Mouse (Mus musculus) olfactory bulb, adult 2 months (tissue): ENCODE results near the gene Tbc1d9. TPM values are rescaled to one million over a fixed set of nuclear protein-coding genes. Genes with fewer than 3 reads are reported as not detected.

Experiments used
- H3K27ac ChIP-seq: fragments of 200-500 bp; 2 replicates; pipeline ENCODE4 v1.5.1; 2012; ENCODE audit warnings: low read depth, low read length; ENCODE audit not compliant: insufficient read depth
- H3K4me1 ChIP-seq: fragments of 200-500 bp; 2 replicates; pipeline ENCODE4 v1.6.1; 2012; ENCODE audit warnings: low read length; ENCODE audit not compliant: control insufficient read depth, insufficient read depth
- H3K4me3 ChIP-seq: fragments of 200-500 bp; 2 replicates; pipeline ENCODE4 v1.5.1; 2012; ENCODE audit warnings: mild to moderate bottlenecking, low read depth, low read length, moderate library complexity; ENCODE audit not compliant: insufficient read depth
- CTCF ChIP-seq: fragments of 200-500 bp; IDR thresholded peaks from 2 replicates; pipeline ENCODE4 v1.5.1; 2012; ENCODE audit warnings: low read depth, mild to moderate bottlenecking, low read length, moderate library complexity; ENCODE audit not compliant: insufficient read depth
- POLR2A ChIP-seq: fragments of 200-500 bp; IDR thresholded peaks from 2 replicates; pipeline ENCODE4 v1.6.1; 2012; ENCODE audit warnings: mild to moderate bottlenecking, low read depth, low read length, moderate library complexity; ENCODE audit not compliant: insufficient read depth
- WGBS: fragments of 180-500 bp; shearing (Covaris S2); methylation state at CpG from one replicate; pipeline ENCODE4 v1.1.7; 2018; 5-methylcytosine and 5-hydroxymethylcytosine counted together
- polyA plus RNA-seq: library from polyadenylated mRNA; stranded (reverse); fragments of >200 nt; gene quantifications from 2 replicates; pipeline ENCODE4 v1.2.4, GENCODE M21; 2012; ENCODE audit warnings: low replicate concordance; ENCODE audit not compliant: missing spikeins, insufficient read depth, insufficient read length

The Tbc1d9 gene
- polyA plus RNA-seq, 1 experiment: 56.9 TPM

DNA sequence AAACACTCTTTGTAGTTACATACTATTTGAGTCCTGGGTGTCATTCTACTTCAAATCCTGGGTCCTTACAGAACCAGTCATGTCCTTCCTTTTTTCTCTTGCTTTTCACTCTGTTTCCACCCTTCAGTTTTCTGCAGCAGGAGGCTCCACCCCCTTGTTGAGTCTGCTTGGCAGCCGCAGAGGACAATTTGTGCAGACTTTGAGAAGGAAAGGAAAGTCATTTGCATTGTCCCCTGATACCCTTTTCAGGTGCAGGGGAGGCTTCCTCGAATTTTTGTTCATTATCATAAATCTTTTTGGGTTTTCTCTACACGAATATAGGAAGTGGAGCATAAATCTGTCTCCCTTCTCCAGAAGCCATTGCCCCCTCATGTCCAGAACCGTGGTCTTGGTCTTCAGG is 12.7 kb upstream of the Tbc1d9 start:
- TF ChIP-seq CTCF: no peak
- 62% methylated on average over 4 of the region's 4 CpGs for WGBS
- Histone ChIP-seq H3K4me3 (no peak overlapping the region), H3K27ac (no peak overlapping the region), H3K4me1 (peaks cover 3% of the 10 kb centered on the region; the same call in 1 of the 2 replicates)

DNA sequence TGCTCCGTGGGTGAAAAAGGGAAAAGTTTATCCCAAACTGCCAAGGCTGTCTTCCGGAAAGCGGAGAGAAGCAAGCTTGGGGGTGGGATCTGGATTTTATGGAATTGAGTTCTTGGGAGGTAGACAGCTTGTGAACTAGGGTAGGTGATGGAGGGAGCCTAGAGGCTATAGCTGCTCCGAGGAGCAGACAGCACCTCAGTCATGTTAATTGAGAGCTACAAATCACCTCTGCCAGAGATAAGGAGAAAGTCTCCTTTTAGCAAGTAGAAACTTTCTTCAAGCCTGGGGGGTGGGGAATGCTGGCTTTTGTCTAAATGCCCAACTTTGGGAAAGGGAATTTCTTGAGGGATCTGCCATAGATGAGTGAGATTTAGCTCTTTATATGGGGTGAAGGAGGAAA is 10.0 kb upstream of the Tbc1d9 start:
- no peak overlapping the region for H3K4me3 ChIP-seq
- TF ChIP-seq POLR2A: no peak
- no peak for TF ChIP-seq CTCF
- WGBS: 31% methylated on average over 4 of the region's 4 CpGs
- H3K27ac ChIP-seq: no peak overlapping the region
- H3K4me1 ChIP-seq: peaks cover 3% of the 10 kb centered on the region; the same call in 1 of the 2 replicates

DNA sequence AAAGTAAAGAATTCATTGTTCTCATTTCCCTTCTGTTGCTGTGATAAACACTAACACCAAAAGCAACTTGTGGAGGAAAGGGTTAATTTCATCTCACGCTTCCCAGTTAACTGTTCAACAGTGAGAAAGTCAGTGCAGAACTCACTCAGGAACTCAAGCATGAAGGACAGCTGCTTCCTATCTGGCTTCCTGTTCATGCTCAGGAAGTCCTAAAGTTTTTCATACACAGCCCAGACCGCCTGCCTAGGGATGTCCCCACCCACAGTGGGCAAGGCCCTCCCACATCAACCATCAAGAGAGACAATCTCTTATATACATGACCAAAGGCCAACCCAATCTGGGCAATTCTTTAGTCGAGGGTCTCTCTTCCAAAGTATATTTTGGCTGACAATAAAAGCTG is 6.2 kb upstream of the Tbc1d9 start:
- Histone ChIP-seq H3K27ac (no peak overlapping the region), H3K4me1 (peaks cover 3% of the 10 kb centered on the region; the same call in 1 of the 2 replicates), H3K4me3 (no peak overlapping the region)
- WGBS: 80% methylated on average over 3 of the region's 3 CpGs
- TF ChIP-seq CTCF (no peak), POLR2A (no peak)

GRCm38 (mm10) chr8:83159615-83160014 is 5.5 kb upstream of the Tbc1d9 start:
- TF ChIP-seq CTCF (no peak), POLR2A (no peak)
- Histone ChIP-seq H3K4me1 (peaks cover 3% of the 10 kb centered on the region; the same call in 1 of the 2 replicates), H3K27ac (no peak overlapping the region), H3K4me3 (no peak overlapping the region)
- 65% methylated on average over 1 of the region's 1 CpGs for WGBS

DNA sequence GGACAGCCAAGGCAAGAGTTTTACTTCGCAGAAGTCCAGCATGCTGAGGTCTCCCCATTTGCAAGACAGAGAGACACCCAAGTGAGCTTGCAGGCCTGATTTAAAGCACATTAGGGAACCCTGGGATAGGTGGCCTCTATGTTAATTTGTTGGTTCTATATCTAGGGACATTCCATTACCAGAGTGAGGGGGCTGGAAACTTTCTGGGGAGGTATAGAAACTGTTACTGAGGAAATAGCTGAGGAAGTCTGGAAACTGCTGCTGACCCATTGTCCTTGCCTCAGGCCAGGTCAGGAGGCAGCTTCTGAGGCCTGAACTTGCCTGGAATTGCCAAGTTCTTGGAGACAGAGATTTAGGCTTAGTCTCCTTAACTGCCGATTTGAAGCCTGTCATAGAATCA is 4.5 kb upstream of the Tbc1d9 start:
- TF ChIP-seq POLR2A: no peak
- no peak for TF ChIP-seq CTCF
- WGBS: 88% methylated on average over 2 of the region's 2 CpGs
- H3K4me3 ChIP-seq: no peak overlapping the region

GRCm38 (mm10) chr8:83165931-83166867 is 1.0 kb downstream of the Tbc1d9 start, which contains the start of gene Gm10645:
Gene Gm10645, minus strand, starts transcription at chr8:83166170.
- 2% methylated on average over 54 of the region's 54 CpGs for WGBS
- H3K4me1 ChIP-seq: peaks cover 2% of the 10 kb centered on the region; the same call in 1 of the 2 replicates
- peak within 1 kb of the TSS; percentile 86 for H3K27ac ChIP-seq
- peak within 1 kb of the TSS; percentile 84 for H3K4me3 ChIP-seq
- no peak for TF ChIP-seq CTCF
- no peak for TF ChIP-seq POLR2A

More for the DNA sequence above, 4.5 kb upstream of the Tbc1d9 start:
- Histone ChIP-seq H3K4me1 (peaks cover 2% of the 10 kb centered on the region; the same call in 1 of the 2 replicates), H3K27ac (no peak overlapping the region)

- Histone ChIP-seq H3K4me3 (peak overlapping the region; percentile 37), H3K4me1 (peaks cover 2% of the 10 kb centered on the region; the same call in 1 of the 2 replicates), H3K27ac (no peak overlapping the region)
- WGBS: 20% methylated on average over 3 of the region's 3 CpGs
- TF ChIP-seq CTCF (no peak), POLR2A (no peak)
These were observed 2.8 kb downstream of the Tbc1d9 start for GRCm38 (mm10) chr8:83167932-83168331.

DNA sequence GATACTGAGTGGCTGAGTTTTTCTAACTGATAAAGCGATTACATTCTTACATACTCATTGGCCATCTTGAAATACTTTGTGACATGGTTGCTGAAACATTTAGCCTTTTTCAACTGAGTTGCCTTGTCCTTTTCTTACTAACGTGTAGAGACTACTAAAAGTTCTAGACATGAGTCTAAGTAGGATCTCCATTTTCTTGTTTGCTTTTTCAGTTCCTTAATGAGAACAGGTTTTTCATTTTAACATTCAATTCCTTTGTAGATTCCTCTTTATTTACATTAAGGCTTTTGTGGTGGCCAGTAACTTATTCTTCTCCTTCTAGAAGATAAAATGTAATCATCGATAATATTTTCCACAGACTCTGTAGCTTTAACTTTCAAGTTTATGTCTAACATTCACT is 4.0 kb downstream of the Tbc1d9 start:
- no peak overlapping the region for H3K4me3 ChIP-seq
- 79% methylated on average over 3 of the region's 3 CpGs for WGBS
- H3K4me1 ChIP-seq: peaks cover 2% of the 10 kb centered on the region; the same call in 1 of the 2 replicates
- TF ChIP-seq POLR2A: no peak
- no peak for TF ChIP-seq CTCF
- no peak overlapping the region for H3K27ac ChIP-seq

DNA sequence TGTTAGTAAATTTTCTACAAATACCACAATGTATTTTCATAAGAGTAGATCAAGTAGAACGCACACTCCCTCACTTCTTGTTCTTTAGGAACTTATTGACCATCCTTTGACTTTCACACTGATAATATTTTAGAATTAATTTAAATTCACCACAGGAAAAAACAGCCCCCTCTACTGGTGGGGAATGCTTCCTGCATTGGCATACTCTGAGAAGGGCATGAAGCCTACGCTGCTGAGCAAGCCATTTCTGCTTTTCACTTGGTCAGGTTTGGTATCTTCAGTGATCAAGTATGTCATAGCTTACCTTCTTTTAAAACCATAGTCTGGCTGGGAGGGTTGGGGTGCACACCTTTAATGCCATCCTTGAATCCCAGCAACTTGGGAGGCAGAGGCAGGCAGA is 4.6 kb downstream of the Tbc1d9 start:
- whole genome bisulfite sequencing: 91% methylated on average over 2 of the region's 2 CpGs
- Histone ChIP-seq H3K4me3 (no peak overlapping the region), H3K27ac (no peak overlapping the region), H3K4me1 (0 out of 2 replicates have a peak, but pooled peaks cover 2% of the 10 kb centered on the region)
- TF ChIP-seq POLR2A: no peak
- TF ChIP-seq CTCF: no peak
